Mouse (Mus musculus): ENCODE results near the gene Adamts1. TPM values are rescaled to one million over a fixed set of nuclear protein-coding genes. Genes with fewer than 3 reads are reported as not detected.

Gene Adamts1
- polyA plus RNA-seq, 1 experiment from 2014 or later, result 22.3 TPM

DNA sequence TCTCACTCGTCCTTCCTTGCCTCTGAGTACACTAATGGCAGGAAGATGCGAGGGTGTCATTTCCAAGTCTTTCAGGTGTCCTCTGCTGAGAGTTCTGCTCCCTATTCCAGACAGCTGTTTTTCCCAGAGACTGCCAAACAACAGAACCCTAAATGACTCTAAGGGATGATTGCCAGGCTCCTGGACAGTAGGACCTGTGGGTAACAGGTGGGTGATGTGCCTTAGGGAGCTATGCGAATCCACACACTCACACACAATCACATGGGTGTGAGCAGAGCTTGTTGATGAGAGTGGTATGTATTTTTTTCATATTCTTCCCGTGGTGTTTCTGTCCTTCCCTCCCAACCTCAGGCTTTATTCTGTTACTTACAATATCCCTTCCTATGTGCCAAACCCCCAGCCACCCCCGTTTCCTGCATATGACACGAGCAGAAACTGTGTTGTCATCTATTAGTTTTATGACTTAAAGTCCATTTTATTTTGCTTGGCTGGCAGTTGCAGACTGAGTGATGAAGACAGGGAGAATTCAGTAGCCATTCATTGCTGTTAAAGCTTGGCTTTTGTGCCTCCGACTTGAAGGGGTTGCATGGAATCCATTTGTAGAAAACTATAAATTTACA lies 41.8 kb downstream of the Adamts1 start:
- Histone ChIP-seq H3K4me1 (ENCODE audit: control insufficient read depth, insufficient read depth, low read length) (no peaks in the 10 kb centered on the region), H3K9me3 (ENCODE audit: control insufficient read depth, low read length) (no peaks in the 10 kb centered on the region), H3K9ac (ENCODE audit: low read length) (no peak overlapping the region), H3K27me3 (ENCODE audit: control insufficient read depth, insufficient read depth, low read length) (no peaks in the 10 kb centered on the region), H3K4me2 (ENCODE audit: low read depth, severe bottlenecking) (no peak overlapping the region), H3K36me3 (ENCODE audit: control insufficient read depth, insufficient read depth, low read length) (no peaks in the 10 kb centered on the region), H3K27ac (replicated peaks; ENCODE audit: low read depth, low read length) (no peak overlapping the region), H3K4me3 (ENCODE audit: low read depth, low read length) (no peak overlapping the region)
- 80% methylated on average over 7 of the region's 7 CpGs for WGBS
- ATAC-seq (ENCODE audit: insufficient number of reproducible peaks, low FRiP score, low TSS enrichment, low read depth) (no peak), DNase-seq (ENCODE audit: low spot score) (no peak)

DNA sequence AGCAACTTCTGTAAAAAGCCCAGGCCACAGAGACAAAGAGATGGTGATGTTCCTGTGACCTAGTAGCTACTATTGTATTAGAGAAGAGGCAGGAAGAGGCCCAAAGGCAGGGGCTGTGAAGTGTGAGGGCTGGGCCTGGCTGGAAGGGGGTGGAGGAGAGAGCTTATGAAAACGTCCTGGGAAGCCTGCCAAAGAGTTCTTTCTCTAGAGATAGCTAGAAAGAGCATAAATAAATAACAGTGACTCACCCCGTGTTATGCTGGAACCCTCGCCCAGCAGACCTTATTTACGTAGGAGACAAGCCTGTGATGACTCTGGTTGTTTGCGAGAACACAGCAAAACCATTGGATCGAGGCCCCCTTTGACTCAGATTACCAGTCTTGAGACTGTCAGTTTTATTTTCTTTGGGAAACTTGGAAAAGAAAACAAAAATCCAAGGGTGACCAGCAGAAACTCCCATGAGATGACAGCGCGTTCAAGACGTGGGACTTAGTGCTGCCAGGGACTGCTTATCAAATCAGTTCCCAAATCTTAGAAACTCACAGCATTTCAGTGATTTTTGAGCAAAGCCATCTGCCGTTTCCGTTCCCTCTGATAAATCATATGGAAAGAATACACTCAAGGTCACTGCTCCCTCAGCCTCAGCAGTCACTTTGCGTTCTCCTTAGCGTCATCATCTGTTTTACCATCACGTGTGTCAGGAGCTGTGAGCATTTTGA lies 46.7 kb downstream of the Adamts1 start:
- Histone ChIP-seq H3K9me3 (ENCODE audit: control insufficient read depth, low read length) (no peaks in the 10 kb centered on the region), H3K4me3 (ENCODE audit: low read depth, low read length) (no peak overlapping the region)
- DNase-seq (ENCODE audit: low spot score), result no peak

DNA sequence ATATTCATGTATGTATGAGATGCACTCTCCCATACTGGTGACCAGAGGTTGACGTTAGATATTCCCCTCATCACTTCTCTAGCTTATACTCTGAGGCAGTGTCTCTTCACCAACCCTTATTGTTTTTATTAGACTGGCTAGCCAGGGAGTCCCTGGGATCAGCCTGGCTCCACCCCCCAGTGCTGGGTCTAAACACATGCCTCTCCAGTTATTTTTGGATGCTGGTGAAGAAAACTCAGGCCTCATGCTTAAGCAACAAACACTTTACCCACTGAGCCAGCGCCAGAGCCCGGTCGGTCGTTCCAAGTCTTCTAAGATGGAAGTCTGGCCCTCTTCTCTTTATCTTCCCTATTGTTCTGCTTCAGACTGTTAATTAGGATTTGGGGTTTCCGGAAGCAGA lies 53.6 kb downstream of the Adamts1 start:
- H3K4me1 ChIP-seq (ENCODE audit: control insufficient read depth, insufficient read depth, low read length), result no peaks in the 10 kb centered on the region
- H3K4me3 ChIP-seq (ENCODE audit: low read depth, low read length), result no peak overlapping the region
- no peak overlapping the region for H3K27ac ChIP-seq (replicated peaks; ENCODE audit: low read depth, low read length)
- no peaks in the 10 kb centered on the region for H3K27me3 ChIP-seq (ENCODE audit: control insufficient read depth, insufficient read depth, low read length)
- H3K36me3 ChIP-seq (ENCODE audit: control insufficient read depth, insufficient read depth, low read length), result no peaks in the 10 kb centered on the region
- 84% methylated on average over 6 of the region's 6 CpGs for WGBS
- DNase-seq (ENCODE audit: low spot score) (no peak), ATAC-seq (ENCODE audit: insufficient number of reproducible peaks, low FRiP score, low TSS enrichment, low read depth) (no peak)
- H3K9ac ChIP-seq (ENCODE audit: low read length), result no peak overlapping the region
- H3K4me2 ChIP-seq (ENCODE audit: low read depth, severe bottlenecking), result no peak overlapping the region
- no peaks in the 10 kb centered on the region for H3K9me3 ChIP-seq (ENCODE audit: control insufficient read depth, low read length)

More for the DNA sequence above, 46.7 kb downstream of the Adamts1 start:
- Histone ChIP-seq H3K27me3 (ENCODE audit: control insufficient read depth, insufficient read depth, low read length) (no peaks in the 10 kb centered on the region), H3K4me2 (ENCODE audit: low read depth, severe bottlenecking) (no peak overlapping the region), H3K27ac (replicated peaks; ENCODE audit: low read depth, low read length) (no peak overlapping the region), H3K4me1 (ENCODE audit: control insufficient read depth, insufficient read depth, low read length) (no peaks in the 10 kb centered on the region), H3K36me3 (ENCODE audit: control insufficient read depth, insufficient read depth, low read length) (no peaks in the 10 kb centered on the region), H3K9ac (ENCODE audit: low read length) (no peak overlapping the region)
- WGBS, result 78% methylated on average over 14 of the region's 14 CpGs
- ATAC-seq (ENCODE audit: insufficient number of reproducible peaks, low FRiP score, low TSS enrichment, low read depth), result no peak

DNA sequence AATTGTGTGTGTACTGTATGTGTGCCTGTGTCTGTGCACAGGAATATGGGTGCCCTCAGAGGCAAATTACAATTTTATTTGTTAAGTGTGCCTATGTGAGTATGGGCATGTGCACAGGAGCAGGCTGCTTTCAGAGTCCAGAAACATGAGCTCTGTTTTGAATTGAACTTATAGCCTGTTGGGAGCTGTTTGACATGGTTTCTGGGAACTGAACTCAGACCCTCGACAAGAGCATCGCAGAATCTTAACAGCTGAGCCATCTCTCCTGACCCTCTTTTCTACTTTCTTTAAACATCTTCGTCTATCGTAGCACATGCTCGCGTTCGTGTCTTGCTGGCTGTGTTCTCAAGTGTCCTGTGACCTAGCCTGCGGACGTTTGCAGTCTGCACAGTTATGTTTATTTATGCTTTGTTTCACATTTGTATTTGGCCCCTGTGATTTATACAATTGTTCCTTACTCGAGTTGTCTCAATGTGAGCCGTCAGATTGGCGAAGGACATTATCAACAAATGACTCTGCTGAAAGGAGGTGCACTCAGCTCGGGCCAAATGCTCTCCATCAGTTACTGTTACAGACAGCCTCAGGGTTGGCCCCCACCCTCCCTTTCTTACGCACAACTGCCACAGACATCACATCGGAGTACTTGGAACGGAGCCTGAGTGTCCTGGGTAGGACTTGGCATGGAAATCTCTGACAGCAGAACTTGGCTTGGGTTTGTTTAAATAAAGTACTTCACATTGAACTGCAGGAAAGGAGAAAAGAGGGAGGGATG lies 55.1 kb downstream of the Adamts1 start:
- DNase-seq (ENCODE audit: low spot score) (no peak), ATAC-seq (ENCODE audit: insufficient number of reproducible peaks, low FRiP score, low TSS enrichment, low read depth) (no peak)
- Histone ChIP-seq H3K36me3 (ENCODE audit: control insufficient read depth, insufficient read depth, low read length) (no peaks in the 10 kb centered on the region), H3K4me3 (ENCODE audit: low read depth, low read length) (no peak overlapping the region), H3K9ac (ENCODE audit: low read length) (no peak overlapping the region), H3K4me2 (ENCODE audit: low read depth, severe bottlenecking) (no peak overlapping the region), H3K9me3 (ENCODE audit: control insufficient read depth, low read length) (no peaks in the 10 kb centered on the region), H3K4me1 (ENCODE audit: control insufficient read depth, insufficient read depth, low read length) (no peaks in the 10 kb centered on the region), H3K27me3 (ENCODE audit: control insufficient read depth, insufficient read depth, low read length) (no peaks in the 10 kb centered on the region), H3K27ac (replicated peaks; ENCODE audit: low read depth, low read length) (no peak overlapping the region)
- WGBS, result 81% methylated on average over 16 of the region's 16 CpGs

DNA sequence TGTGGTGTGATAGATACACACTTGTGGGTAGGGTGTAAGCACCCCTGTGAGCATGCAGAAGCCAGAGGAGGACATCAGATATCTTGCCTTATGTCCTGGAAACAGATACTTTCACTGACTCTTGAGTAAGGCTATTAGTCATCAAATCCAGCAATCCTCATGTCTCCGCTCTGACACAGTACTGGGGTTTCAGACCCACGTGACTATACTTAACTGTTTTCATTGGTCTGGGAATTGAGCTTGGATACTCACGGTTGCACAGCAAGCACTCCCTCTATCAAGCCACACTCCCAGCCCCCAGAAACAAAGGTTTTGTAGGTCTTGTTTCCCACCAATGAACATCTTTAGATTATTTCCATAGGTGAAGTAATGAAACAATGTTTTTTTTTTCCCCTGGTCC lies 56.5 kb downstream of the Adamts1 start:
- WGBS, result 73% methylated on average over 3 of the region's 3 CpGs
- Histone ChIP-seq H3K4me3 (ENCODE audit: low read depth, low read length) (no peak overlapping the region), H3K4me1 (ENCODE audit: control insufficient read depth, insufficient read depth, low read length) (no peaks in the 10 kb centered on the region), H3K27me3 (ENCODE audit: control insufficient read depth, insufficient read depth, low read length) (no peaks in the 10 kb centered on the region), H3K27ac (replicated peaks; ENCODE audit: low read depth, low read length) (no peak overlapping the region), H3K9me3 (ENCODE audit: control insufficient read depth, low read length) (no peaks in the 10 kb centered on the region), H3K4me2 (ENCODE audit: low read depth, severe bottlenecking) (no peak overlapping the region), H3K9ac (ENCODE audit: low read length) (no peak overlapping the region), H3K36me3 (ENCODE audit: control insufficient read depth, insufficient read depth, low read length) (no peaks in the 10 kb centered on the region)
- DNase-seq (ENCODE audit: low spot score), result no peak
- no peak for ATAC-seq (ENCODE audit: insufficient number of reproducible peaks, low FRiP score, low TSS enrichment, low read depth)

Other genes starting within 250 kb of the Adamts1 start
- 3.1 TPM in 2 replicates for gene Cyyr1, start 249.7 kb downstream of the Adamts1 start, polyA plus RNA-seq (2014; fragmentation: Nextera tagmentation; extraction: Ambion mirVana)
- 1.5 and 1.9 TPM in 2 replicates for gene Adamts5, start 98.7 kb upstream of the Adamts1 start, polyA plus RNA-seq (2014; fragmentation: Nextera tagmentation; extraction: Ambion mirVana)